Mouse (Mus musculus) ES-CJ7 (cell line): Measurements from ENCODE around the gene 1700017B05Rik.
A peak's percentile ranks its signal among the peaks of the same experiment; 100 is the strongest.
"Not testable (repeated sequence)": the region's sequence is repeated elsewhere in the genome, so short reads cannot be mapped to it uniquely, and the experiment has no call there.

Source experiments
- DNase-seq: peaks from one replicate; pipeline ENCODE4 v3.0.0; 2011; ENCODE audit warnings: low read depth, low spot score

1700017B05Rik gene

GRCm38 (mm10) chr9:57248030-57248942, 14.1 kb downstream of the 1700017B05Rik start:
- DNase-seq: no peak

DNA sequence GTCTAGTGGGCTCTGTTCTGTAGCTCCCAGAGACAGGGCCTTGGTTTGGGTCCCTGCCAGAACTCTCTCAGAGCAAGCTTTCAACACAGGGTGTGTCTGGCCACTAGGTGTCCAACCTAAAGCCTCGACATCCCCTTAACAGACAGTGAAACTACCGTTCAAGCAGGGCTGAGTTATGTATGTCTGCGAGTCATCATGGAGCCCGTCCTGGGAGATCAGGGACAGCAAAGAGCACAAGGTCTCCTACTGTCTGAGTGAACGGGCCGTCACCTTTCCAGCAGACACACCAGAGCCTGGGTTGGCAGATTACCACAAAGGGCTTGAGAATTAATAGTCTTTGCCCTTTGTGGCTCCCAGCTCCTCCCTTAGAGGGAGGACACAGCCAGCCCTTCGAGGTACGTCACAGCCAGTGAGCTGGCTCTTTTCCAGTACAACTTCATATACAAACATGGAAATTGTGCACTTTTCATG, 15.2 kb downstream of the 1700017B05Rik start:
- DNase-seq: no peak

GRCm38 (mm10) chr9:57246482-57246881, 15.9 kb downstream of the 1700017B05Rik start:
- no peak for DNase-seq

DNA sequence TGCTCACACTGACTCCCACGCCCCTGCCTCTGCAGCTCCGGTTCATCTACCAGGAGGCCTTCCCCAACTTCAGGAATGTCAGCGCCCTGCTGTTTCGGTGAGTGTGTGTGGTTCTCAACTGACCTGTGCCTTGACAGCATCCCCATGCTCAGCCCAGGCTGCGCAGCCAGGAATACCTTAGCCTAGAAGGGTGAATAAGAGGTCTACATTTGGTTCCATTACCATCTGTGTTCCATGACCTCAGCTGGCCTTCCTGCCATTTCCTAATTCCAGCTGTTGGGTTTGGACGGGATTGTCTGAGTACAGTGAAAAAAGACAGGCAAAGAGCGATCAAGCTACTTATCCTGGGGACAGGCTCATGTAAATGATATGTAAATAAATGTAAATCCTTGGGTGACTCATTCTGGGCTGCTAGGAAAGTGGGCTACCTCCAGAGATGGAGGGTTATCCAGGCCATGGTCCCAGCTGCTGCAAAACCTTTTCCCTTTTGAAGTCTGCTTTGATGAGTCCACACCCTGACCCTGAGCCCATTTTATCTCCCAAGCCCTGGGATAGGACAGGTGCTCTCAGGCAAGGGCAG, 18.2 kb downstream of the 1700017B05Rik start:
- peak; percentile 71 for DNase-seq

- DNase-seq: peak; percentile 33
Observed at GRCm38 (mm10) chr9:57242916-57243315, 19.5 kb downstream of the 1700017B05Rik start.

DNA sequence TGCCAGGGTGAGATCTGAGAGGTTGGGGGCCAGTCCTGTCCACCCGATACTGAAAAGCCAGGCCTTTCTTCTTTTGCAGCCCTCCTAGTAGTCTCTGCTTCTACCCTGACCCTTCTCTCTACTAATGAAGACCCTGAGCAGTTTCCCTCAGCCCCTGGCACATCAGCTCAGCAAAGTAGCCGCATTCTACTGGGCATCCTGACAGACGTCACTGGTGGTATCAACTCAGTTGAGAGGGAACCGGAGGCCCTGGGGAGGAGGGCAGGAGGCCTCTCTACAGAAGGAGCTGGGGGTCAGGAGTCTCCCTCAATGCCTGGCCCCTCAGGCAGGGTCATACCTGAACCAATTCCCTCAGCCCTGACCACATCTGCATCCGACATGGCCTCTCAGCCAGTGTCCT, 21.3 kb downstream of the 1700017B05Rik start:
- DNase-seq: no peak

DNA sequence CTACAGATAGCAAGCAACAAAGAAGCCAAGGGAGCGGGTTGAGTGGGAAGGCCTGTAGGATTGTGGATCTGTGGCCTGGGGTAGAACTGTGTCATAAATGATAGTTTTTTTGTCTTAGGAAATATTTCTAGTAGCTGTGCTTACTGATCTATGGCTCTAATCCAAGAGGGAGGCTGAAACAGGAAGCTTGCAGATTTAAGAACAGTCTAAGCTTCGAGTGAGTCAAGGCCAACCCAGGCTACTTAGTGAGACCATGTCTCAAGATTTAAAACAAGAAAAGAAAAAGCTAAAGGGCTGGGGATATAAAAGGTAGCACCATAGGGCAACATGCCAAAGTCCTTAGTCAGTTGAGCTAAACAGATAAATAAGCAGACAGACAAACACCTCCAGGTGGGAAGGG, 24.2 kb downstream of the 1700017B05Rik start:
- DNase-seq: no peak

- no peak for DNase-seq
Observed at GRCm38 (mm10) chr9:57237705-57238104, 24.7 kb downstream of the 1700017B05Rik start.

GRCm38 (mm10) chr9:57236256-57236655, 26.2 kb downstream of the 1700017B05Rik start, which contains the start of gene Trcg1:
Gene Trcg1 (plus strand): TSS chr9:57236556.
- DNase-seq: no peak

DNA sequence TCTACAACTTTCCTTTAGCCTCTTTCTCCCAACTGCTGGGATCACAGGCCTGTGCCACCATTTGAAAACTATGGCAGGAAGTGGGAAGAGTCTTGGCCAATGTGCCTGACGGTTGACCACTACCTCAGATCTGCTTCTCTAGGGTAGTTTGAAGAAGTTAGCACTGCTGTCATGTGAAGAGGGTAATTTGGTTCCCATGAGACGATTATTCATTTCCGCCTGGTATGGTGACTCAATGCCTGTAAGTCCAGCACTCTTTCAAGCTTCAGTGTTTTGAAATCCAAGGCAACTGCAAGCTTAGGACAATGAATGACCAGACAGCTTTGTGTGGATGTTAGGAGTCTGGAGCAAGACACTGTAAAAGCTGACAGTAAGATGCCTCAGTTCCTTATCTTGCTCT, 28.6 kb downstream of the 1700017B05Rik start:
- no peak for DNase-seq

DNA sequence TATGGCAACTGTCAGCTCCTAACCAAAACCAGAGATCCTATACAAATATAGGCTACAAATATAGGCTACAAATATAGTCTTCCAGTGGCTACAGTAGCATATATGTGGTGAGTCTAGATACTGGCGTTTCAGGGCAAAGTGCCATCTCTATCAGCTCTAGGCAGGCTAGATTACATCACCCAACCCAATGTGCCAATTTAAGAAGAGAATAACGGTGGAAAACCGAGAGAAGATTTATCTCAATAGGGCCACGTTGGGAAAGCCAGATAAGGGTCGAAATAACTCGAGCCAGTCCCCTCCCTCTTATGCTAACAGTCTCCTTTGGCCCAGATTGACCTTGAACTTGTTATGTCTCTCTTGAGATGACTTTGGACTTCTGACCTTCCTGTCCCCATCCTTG, 29.3 kb downstream of the 1700017B05Rik start:
- DNase-seq: no peak

DNA sequence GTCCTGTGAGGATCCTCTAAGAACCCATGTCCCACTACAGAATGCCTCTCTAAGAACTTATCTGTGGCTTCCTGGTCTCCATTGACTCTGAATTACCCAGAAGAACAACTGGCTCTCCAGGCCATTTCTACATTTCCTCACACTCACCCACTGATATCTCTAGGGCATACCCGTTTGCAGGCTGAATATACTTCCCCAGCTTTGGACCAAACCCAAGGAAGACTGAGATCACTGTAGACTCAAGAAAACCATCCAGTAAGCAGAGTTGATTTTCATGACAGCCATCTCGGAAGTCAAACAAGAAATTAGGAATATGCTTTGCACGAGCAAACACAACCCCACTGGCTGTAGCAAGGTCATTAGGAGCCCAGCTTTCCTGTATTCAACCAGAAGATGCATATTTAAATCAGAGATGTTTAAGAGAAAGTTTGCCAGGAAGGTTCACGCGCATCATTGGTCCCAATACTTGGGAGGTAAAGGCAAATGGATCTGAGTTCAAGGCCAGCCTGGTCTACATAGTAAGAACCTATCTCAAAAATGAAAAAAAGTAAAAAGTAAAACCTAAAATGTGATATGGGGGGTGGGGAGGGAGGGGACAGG, 30.0 kb downstream of the 1700017B05Rik start:
- no peak for DNase-seq

DNA sequence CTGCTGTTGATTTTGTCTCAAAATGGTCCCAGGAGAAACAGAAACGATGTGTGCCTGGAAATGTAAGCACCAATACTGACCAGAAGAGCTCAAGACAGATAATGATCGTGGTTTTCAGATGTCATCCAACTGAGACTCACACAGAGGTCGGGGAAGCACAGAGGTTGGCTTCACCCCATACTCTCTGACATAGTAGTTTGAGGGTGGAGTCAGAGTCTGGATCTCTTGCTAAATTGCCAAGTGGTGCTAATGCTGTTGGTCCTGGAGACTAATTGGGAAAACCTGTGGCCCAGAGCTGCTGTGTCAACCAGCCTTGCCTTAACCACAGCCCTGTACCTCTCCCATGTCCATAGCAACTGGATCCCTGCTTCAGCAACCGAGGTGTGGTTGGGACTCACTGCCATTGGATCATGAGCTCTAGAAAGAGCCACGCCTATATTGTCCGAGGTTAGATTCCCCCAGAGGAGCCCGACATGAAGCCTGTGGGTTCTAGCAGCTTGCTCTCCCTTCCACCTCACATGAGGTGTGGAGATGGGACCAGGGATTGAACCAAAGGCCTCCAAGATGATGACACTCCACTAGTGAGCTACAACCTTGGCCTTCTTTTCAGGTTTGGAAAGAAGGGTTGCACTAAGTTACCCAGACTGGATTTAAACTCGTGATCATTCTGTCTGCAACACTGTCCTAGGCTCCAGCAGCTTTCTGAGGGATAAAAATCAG, 30.7 kb downstream of the 1700017B05Rik start:
- DNase-seq: no peak

DNA sequence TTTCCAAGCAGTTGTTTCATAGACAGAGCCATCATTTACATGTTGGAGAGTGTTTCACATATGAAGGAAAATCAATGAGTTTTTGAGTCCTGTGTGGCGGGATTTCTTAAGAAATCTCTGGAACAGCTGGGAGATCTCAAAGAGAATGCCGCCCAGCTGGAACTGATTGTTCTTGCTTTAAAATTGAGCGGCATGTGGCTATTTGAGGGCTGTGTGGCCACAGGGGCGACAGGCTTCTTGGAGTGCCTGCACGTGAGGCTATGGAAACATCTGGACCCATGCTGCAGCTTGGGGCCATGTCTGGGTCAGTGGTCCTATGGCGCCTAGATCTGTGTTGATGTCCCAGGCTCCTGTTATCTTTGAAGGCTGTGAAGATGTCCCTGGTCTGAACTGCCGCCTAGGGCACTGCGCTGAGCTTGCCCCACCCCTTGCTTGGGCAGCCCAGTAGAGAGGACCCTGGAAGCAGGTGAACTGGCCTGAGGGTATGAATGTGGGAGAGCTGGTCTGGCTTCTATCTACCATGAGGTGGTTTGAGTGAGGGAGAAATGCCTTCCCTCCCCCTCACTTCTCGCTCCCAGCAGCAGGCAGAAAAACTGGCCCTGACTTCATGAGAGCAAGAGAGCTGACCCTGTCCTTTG, 32.1 kb downstream of the 1700017B05Rik start:
- DNase-seq: no peak

- no peak for DNase-seq
Observed at GRCm38 (mm10) chr9:57229726-57230125, 32.7 kb downstream of the 1700017B05Rik start.

DNA sequence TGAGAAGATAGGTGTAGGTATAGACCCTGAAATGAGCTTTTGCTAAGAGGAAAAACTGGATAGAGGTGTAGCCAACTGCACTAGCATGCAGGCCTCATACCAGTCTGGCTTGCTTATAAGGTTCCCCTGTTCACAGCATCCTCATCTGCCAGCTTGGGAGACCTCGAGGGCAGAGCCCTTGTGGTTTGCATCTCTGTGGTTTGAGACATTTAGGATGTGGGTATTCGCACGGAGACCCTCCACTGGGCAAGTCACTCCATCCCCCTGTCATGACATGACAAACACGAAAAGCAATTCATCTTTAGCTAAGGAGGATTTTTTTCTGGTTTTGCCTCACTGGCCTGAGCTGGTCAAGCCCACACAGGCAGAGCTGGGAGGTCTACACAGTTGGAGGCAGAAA, 34.2 kb downstream of the 1700017B05Rik start:
- DNase-seq: no peak

- no peak for DNase-seq
Observed at GRCm38 (mm10) chr9:57227203-57227602, 35.2 kb downstream of the 1700017B05Rik start.

GRCm38 (mm10) chr9:57226628-57227122, 35.7 kb downstream of the 1700017B05Rik start:
- not testable (repeated sequence) for DNase-seq

- DNase-seq: no peak
Observed at GRCm38 (mm10) chr9:57225780-57226627, 36.4 kb downstream of the 1700017B05Rik start.

DNA sequence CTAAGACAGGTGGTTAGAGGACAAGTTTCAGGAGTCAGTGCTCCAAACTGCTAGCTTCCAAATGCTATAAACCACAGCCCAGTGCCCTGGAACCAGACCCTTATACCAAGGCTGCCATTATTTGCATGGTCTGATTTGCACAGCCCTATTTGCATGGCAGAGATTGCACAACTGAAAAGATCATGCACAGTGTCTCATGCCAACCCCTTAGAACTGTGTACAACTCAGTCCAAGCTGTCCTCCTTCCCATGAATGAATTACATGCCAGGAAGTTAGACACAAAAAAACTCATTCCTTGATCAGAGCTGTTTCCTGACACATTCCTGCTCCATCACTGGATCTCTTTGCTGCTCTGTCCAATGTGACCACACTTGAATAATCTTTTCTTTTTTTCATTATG, 39.1 kb downstream of the 1700017B05Rik start:
- no peak for DNase-seq
